Mouse (Mus musculus) embryonic stem cell, embryonic (primary cell): ENCODE results near the gene Sema5b.

Experiments used
- CTCF ChIA-PET, 4 experiments: fragments of 300-600 bp in 2 of 4; fragments of 350-600 bp in 2 of 4; sonication (Branson Sonifier 250); formaldehyde crosslinking; loops; one replicate each; lab custom pipeline; 2022; ENCODE audit warnings: inconsistent platforms in 2 of 4; lab: Charles Lee
- POLR2A ChIA-PET, 4 experiments: fragments of 300-600 bp in 2 of 4; fragments of 350-600 bp in 2 of 4; sonication (Branson Sonifier 250); formaldehyde crosslinking; loops; one replicate each; lab custom pipeline; 2022; ENCODE audit warnings: antibody characterized with exemption in 4 of 4, inconsistent platforms in 1 of 4; lab: Charles Lee

Gene Sema5b

DNA sequence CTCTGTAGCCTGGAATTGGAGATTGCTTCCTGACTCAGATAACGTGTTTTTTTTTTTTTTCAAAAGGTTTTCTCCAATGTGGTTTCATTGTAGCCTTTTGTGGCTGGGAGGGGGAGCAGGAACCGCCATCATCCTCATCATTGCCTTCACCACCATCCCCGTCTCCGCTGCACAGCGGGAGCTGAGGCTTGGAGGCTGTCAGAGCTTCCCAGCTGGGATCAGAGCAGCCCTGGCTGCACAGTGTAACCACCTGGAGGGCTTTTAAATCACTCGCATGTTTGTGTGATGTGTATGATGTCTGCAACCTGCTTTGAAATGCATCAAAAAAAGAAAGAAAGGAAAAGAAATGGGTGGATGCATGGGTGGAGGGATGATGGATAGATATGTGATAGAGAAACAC is 57.0 kb downstream of the Sema5b start:
- POLR2A ChIA-PET: interaction anchor here (0.5 to 10.3 kb wide), 12 partner anchors 9 to 1834 kb away, joined by 3 to 154 read pairs (median 4); no protein-coding TSS in a partner anchor
- CTCF ChIA-PET: interaction anchor here in 2 of 4 experiments (0.6 to 2.1 kb wide), 3 partner anchors 30 to 346 kb away, joined by 4 to 6 read pairs (median 5); partner anchors contain the start of gene Sema5b (in 1 of the 2)

DNA sequence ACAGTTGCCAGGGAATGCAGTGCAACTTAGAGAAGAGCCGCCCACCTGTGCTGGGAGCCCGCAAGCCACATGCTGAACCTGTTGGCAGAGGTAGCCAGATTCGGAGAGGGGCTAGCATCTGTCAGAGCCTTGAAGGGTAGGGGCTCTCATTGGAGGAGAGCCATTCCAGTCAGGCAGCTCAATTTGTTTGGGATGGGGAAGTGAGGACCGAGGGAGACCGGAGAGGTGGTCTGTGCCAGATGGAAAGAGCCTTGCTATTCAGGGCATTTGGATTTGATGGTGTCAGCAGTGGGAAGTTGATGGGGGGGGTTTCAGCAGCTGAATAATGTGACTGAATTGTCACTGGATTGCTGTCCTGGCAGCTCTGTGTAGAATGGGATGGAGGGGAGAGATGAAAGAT is 57.9 kb downstream of the Sema5b start:
- POLR2A ChIA-PET: interaction anchor here in 3 of 4 experiments (0.7 to 10.3 kb wide), 8 partner anchors 11 to 370 kb away, joined by 3 to 154 read pairs (median 4); partner anchors contain the start of gene Sema5b (in 1 of the 3)
- CTCF ChIA-PET: interaction anchor here in 3 of 4 experiments (0.6 to 2.1 kb wide), 4 partner anchors 29 to 58 kb away, joined by 3 to 6 read pairs (median 4); partner anchors contain the start of gene Sema5b (in 2 of the 3)

DNA sequence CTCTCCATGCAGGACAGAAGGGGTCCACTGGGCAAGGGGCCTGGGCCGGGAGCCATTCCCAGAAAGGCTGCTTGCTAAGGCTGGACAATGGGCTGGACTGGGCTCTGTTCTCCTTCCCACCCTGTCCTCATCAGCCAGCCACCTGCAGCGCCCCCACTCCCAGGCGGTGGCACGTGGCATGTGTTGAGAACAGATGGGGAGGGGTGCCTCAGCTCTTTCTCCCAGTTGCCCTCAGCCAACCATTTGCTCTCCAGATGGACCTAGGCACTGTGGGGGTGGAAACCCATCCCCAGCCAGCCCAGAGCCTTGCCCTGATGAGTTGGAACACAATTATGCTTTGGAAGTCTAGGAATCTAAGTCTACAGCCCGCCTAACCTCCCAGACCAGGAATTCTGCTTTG is 59.3 kb downstream of the Sema5b start:
- ChIA-PET CTCF (interaction anchor here in 1 of 4 experiments (1.2 kb wide), 1 partner anchor 7 kb away, joined by 3 read pairs; no protein-coding TSS in a partner anchor), POLR2A (interaction anchor here in 2 of 4 experiments (0.6 to 10.3 kb wide), 5 partner anchors 13 to 627 kb away, joined by 3 to 154 read pairs (median 5); partner anchors contain the start of gene Sema5b (in 2 of the 2))

DNA sequence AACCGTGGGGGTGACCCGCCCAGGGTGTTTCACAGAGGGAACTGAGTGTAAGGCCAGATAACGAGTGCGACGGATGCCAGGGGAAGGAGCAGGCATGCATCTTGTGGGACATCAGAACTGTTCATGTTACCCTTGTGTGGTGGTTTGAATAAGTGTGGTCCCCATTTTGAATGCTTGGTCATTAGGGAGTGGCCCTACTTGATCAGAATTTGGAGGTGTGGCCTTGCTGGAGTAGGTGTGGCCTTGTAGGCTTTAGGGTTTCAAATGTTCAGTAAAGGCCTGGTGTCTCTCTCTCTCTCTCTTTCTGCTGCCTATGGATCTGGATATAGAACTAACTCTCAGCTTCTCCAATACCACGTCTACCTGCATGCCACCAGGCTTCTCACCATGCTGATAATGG is 60.5 kb downstream of the Sema5b start:
- ChIA-PET POLR2A (interaction anchor here in 2 of 4 experiments (1.1 to 10.3 kb wide), 4 partner anchors 9 to 60 kb away, joined by 4 to 154 read pairs (median 49); partner anchors contain the start of gene Sema5b (in 1 of the 2)), CTCF (interaction anchor here in 1 of 4 experiments (1.2 kb wide), 1 partner anchor 8 kb away, joined by 3 read pairs; no protein-coding TSS in a partner anchor)

DNA sequence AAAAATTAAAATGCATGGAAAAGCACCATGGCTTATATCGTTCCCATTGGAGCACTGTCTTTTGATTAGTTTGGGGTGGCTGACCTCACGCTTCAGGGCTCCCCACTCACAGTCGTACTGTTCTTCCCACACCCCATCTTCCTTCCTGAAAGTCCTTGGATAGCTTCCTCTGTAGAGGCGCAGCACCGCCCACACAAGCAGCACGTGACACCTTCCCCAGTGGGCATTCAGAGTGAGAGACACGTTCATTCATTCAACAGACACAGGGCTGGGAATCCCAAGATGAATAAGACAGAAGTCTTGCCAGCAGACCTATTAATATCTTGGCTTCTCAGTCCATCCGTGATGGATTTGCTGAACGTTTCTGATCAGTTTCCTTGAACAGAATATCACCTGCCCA is 61.6 kb downstream of the Sema5b start:
- CTCF ChIA-PET: interaction anchor here in 2 of 4 experiments (0.6 to 1.4 kb wide), 2 partner anchors 35 to 62 kb away, joined by 4 read pairs; no protein-coding TSS in a partner anchor
- POLR2A ChIA-PET: interaction anchor here in 2 of 4 experiments (0.6 to 10.3 kb wide), 6 partner anchors 10 to 75 kb away, joined by 3 to 154 read pairs (median 4); partner anchors contain the start of gene Sema5b (in 1 of the 2)

DNA sequence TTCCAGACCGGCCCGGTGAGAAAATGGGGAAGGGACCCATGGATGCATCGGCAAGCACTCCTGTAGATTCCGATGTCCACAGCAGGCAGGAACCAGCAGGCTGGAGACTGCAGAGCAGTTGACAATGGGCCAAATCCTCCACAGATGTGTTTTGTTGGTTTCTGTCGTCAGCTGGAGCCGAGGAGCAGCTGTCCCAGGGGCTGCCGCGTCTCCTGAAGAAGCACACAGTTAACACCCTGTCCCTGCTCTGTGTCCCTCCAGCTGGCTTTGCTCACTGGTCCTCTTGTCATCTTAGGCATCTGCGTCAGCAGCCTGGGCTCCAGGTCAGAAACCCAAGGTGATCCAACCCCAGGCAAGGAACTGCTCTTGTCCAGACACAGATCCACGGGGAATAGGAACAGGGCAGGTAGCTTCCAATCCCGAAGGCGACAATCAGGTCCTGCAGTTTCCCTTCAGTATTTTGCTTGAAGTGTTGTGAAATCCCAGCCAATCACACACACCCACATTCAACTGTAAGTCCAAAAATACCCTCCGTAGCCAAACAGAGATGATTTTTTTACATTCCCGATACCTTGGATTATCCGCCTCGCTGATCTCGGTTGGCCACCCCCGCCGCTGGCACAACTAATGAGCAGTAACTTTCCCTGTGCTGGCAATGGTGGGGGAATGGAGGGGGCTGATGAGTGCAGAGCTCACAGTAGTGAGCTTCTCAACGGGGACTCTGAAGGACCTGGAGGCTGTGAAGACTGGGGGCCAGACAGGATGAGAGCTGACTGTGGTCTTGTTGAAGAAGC is 63.0 kb downstream of the Sema5b start:
- POLR2A ChIA-PET: interaction anchor here (0.5 to 10.3 kb wide), 17 partner anchors 10 to 448 kb away, joined by 3 to 154 read pairs (median 4); partner anchors contain the start of gene Sema5b (in 1 of the 4)
- CTCF ChIA-PET: interaction anchor here in 2 of 4 experiments (0.7 to 1.4 kb wide), 3 partner anchors 11 to 64 kb away, joined by 3 to 4 read pairs (median 3); no protein-coding TSS in a partner anchor

DNA sequence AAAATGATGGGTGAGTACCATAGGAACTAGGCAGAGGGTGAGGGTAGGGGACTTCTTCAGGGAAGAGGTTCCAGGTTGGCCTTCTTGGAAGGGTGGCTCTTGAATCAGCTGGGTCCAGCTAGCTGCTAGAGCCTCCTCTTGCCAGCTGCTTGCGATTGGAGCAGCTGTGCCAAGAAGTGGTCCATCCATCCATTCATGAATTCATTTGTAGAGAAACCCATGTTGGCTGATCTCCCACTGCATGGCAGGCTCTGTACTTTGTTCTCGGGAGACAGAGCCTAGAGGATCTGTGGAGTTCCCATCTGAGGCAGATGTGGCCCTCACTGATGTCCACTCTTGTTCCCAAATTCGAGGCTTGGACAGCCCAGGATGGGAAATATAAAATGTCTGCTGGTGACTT is 66.3 kb downstream of the Sema5b start:
- POLR2A ChIA-PET: interaction anchor here in 1 of 4 experiments (0.9 kb wide), 1 partner anchor 10 kb away, joined by 4 read pairs; no protein-coding TSS in a partner anchor
- CTCF ChIA-PET: interaction anchor here in 1 of 4 experiments (1.1 kb wide), 1 partner anchor 11 kb away, joined by 3 read pairs; no protein-coding TSS in a partner anchor

DNA sequence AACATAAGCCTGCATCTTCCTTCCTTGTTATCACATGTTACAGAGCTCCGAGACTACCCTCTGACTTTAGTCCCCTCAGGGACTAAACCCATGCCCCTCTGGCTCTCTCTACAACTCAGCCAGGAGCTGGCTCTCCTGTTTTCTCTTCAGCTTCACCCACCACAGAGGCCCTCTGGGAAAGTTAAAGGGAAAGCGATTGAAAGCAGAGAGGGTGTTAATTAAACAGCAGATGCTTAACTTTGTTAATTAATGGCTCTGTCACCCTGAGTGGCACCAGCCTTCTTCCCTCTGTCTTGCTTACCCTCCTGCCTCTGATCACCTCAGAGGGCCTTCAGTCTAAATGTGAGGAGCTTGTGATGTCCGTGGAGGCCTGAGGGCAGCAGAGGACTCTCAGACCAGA is 67.3 kb downstream of the Sema5b start:
- CTCF ChIA-PET: interaction anchor here in 2 of 4 experiments (0.7 to 1.1 kb wide), 3 partner anchors 20 to 117 kb away, joined by 3 to 7 read pairs (median 4); partner anchors contain the start of genes Pdia5 (in 1 of the 2) and Sema5b (in 1 of the 2)
- POLR2A ChIA-PET: interaction anchor here in 1 of 4 experiments (0.7 kb wide), 1 partner anchor 90 kb away, joined by 3 read pairs; no protein-coding TSS in a partner anchor

DNA sequence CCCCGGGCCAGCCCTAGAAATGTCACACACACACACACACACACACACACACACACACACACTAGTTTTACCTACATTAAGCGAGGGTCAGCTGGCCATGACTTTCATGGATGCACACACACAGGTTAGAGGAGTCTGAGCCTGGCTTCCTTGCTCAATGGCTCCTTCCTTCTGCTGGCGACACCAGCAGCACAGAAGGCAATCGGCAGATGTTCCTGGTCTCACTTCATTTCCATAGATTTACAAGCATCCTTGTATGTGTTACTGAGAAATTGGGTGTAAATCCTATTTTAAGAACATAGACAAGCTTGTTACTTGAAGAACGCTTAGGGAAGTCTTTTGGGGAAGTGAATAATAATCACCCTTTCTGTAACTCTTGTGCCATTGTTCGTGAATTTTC is 68.6 kb downstream of the Sema5b start:
- POLR2A ChIA-PET: interaction anchor here in 1 of 4 experiments (1.4 kb wide), 1 partner anchor 28 kb away, joined by 3 read pairs; no protein-coding TSS in a partner anchor

DNA sequence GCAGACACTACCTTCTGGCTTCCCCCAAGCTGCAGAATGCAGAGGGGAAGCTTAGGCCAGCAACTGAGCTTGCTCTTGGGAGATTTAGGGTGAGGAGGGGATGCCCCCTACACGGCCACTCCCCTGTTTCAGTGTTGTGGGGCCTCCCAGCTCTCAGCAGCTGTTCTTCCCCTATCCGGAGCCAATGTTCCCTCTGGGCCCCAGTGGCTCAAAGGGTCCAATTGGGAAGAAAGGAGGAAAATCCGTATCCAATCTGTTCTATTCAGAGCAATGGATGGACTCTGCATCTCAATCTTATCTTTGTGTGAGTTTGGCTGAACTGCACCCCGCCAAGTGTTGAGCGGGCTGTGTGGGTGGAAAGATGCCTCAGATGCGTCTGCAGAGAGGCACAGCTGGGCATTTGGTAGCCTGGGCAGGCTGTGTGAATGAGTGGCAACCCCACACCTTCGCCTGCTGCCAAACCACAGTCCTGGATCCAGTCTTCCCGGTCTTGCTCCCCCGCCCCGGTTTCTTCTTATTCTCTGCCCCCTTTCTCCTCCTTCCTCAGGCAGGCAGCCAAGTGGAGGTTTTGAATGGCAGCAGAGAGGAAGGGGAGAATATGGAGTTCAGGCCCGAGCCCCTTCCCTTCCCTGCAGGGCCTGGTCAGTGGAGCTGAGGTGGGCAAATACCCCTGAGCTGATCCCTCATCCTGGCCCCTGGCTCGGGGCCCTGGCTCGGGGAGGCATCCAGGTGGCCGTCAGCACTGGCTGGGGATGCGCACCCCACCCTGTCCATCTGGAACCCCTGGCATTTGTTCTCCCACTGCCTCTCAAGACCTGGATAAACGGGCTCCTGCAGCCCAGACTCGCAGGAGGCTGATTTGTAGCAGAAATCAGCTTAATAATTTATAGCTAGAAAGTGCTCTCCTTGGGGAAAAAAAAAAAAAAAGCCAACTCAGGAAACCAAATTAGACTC is 73.2 kb downstream of the Sema5b start:
- ChIA-PET POLR2A (interaction anchor here in 2 of 4 experiments (0.6 to 3.0 kb wide), 4 partner anchors 10 to 73 kb away, joined by 3 to 10 read pairs (median 3); partner anchors contain the start of gene Sema5b (in 1 of the 2)), CTCF (interaction anchor here in 3 of 4 experiments (0.5 to 3.4 kb wide), 7 partner anchors 10 to 386 kb away, joined by 3 to 11 read pairs (median 3); partner anchors contain the start of gene Sema5b (in 1 of the 3))

More for the DNA sequence above, 68.6 kb downstream of the Sema5b start:
- CTCF ChIA-PET: no interaction called here

DNA sequence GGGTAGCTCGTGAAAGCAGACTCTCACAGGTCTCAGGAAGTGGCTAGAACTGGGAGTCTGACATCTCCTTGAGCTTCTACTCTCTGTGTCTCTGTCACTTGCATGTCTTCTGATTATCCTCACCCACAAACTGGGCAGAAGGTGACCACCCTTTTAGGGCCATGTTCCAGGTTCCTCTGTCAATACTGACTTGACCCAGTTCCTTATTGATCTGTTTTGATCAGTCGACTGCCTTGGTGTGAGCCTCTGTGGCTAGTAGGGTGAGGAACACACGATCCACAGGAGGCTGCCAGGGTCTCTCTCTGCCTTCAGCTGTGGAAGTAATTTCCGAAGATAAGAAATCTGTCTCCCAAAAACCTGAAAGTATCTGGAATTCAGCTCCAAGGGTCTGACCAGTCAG is 76.8 kb downstream of the Sema5b start:
- POLR2A ChIA-PET: interaction anchor here in 2 of 4 experiments (1.0 to 2.1 kb wide), 4 partner anchors 11 to 77 kb away, joined by 3 to 4 read pairs (median 4); partner anchors contain the start of gene Sema5b (in 1 of the 2)
- CTCF ChIA-PET: interaction anchor here in 1 of 4 experiments (0.6 kb wide), 1 partner anchor 77 kb away, joined by 3 read pairs; the partner anchor contains the start of gene Sema5b

DNA sequence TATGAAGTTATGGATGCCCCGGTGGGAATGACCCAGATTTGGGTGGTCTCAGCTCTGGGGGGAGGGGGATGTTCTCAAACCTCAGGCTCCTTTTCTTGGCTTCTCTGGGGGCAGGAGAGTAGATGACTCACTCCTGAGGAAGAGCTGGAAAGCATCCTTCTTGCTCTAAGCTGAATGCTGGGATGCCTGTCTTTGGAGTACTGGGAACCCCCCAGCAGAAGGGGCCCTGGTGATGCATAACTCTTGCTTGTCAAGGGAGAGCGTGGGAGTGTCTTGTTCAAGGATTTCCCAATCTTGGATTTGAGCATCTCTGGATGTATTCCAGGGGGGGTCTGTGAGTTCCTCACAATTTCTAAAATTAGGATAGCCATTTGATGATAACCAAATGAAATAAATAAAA is 82.1 kb downstream of the Sema5b start:
- ChIA-PET CTCF (no interaction called here), POLR2A (interaction anchor here in 1 of 4 experiments (0.7 kb wide), 2 partner anchors 35 to 82 kb away, joined by 3 read pairs; no protein-coding TSS in a partner anchor)

DNA sequence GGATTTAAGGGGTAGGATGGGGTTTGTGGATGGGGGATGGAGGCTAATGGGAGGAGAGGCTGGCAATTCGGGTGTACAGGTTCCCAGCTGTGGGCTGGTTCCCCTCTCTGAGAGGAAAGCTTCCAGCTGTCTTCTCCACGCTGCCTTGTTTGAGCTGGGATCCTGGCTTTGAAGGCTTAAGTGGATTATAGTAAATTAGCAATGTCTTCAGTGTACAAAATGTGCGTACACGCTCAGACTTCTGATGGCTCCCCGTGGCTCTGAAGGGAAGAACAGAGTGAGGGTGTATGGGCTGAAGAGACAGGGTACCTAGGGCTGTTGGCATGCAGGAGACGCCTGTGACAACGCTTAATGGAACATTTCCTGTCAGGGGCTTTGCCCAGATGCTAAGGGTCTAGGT is 83.0 kb downstream of the Sema5b start:
- ChIA-PET POLR2A (interaction anchor here in 2 of 4 experiments (0.7 to 1.5 kb wide), 5 partner anchors 20 to 84 kb away, joined by 3 to 5 read pairs (median 4); partner anchors contain the start of gene Sema5b (in 2 of the 2)), CTCF (interaction anchor here in 3 of 4 experiments (1.1 to 2.0 kb wide), 6 partner anchors 36 to 110 kb away, joined by 3 to 6 read pairs (median 4); partner anchors contain the start of gene Sema5b (in 2 of the 3))

DNA sequence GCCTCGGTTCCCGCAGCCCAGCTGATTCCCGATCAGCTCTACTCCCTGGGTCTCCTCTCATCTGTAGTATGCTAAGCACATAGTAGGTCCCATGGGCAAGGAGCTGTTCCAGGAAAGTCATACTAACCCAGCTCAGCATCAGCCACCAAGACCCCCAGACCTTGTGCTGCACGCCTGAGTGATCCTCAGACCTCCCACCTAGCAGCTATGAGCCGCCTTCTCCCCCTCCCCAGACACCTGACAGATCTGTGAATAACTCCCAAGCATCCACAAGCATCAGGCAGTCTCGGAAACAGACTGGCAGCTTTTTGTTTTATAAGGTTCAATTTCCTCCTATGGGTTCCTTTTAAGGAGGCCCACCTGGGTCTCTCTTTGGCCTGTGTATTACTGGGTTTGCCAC is 83.9 kb downstream of the Sema5b start:
- ChIA-PET CTCF (interaction anchor here (0.6 to 2.0 kb wide), 12 partner anchors 36 to 722 kb away, joined by 3 to 16 read pairs (median 4); partner anchors contain the start of gene Sema5b (in 3 of the 4)), POLR2A (interaction anchor here in 2 of 4 experiments (0.8 to 1.5 kb wide), 7 partner anchors 21 to 85 kb away, joined by 3 to 8 read pairs (median 4); partner anchors contain the start of gene Sema5b (in 2 of the 2))

DNA sequence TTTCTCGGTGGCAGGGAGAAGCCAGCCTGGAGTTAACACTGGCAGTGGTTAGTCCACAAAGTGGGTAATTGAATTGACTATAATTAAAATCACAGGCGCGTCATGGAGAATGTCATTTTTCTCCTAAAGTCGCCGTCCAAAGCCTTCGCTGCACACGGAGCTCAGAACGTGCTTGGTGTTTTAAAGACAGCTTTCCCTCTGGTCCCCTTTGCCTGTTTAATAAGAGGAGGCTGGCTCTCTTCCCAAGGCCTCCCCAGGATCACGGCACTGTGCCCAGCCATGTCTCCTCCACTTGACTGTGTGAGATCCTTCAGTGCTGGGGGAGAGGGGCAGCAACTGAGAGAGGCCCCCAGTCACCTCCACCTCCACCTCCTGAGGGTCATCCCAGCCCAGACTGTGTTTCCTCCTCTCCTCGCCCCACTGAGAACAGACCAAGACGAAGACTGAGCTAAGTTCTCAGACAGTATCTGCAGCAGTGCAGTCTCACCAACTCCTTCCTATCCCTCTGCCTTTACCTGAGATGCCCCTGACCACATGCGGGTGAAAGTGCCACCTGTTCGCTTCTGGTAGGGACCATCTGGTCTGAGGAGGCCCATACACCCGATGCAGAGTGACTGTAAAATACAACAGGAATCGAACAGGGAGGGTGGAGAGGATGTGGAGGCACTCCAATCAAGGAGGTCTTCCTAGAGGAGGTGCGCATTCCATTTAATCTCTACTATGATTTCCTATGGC is 84.5 kb downstream of the Sema5b start:
- ChIA-PET POLR2A (interaction anchor here in 2 of 4 experiments (0.8 to 1.5 kb wide), 6 partner anchors 21 to 84 kb away, joined by 3 to 8 read pairs (median 4); partner anchors contain the start of gene Sema5b (in 1 of the 2)), CTCF (interaction anchor here (0.6 to 2.0 kb wide), 12 partner anchors 19 to 723 kb away, joined by 3 to 16 read pairs (median 4); partner anchors contain the start of gene Sema5b (in 3 of the 4))
